Mouse (Mus musculus) mouse trophoblast stem cell (cell line): ENCODE results near the gene Ifitm6.
"Not testable (repeated sequence)": the region's sequence is repeated elsewhere in the genome, so short reads cannot be mapped to it uniquely, and the experiment has no call there.

Source experiments
- in situ Hi-C, 2 experiments: fragments of 300-500 bp; cut with MseI, MboI; formaldehyde crosslinking; loops; 2 replicates in 1 of 2; 3 replicates in 1 of 2; pipeline ENCODE4 v1.15.1; 2025

Gene Ifitm6

DNA sequence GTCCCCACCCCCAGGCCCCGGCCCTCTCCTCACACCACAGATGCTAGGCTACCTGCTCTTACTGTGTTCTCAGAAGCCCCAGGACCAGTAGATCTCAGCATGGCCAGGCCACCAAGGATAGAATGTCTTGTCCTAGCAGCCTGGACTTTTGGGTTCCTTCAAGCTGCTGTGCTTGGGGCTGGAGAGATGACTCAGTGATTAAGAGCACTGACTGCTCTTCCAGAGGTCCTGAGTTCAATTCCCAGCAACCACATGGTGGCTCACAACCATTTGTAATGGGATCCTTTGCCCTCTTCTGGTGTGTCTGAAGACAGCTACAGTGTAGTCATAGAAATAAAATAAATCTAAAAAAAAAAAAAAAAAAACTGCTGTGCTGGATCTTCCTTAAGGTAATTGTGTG, at the start of gene Ifitm6:
Ifitm6 (minus strand) TSS at position 101 of the 400 bp plus-strand sequence.
- in situ Hi-C loops: not testable (repeated sequence)

DNA sequence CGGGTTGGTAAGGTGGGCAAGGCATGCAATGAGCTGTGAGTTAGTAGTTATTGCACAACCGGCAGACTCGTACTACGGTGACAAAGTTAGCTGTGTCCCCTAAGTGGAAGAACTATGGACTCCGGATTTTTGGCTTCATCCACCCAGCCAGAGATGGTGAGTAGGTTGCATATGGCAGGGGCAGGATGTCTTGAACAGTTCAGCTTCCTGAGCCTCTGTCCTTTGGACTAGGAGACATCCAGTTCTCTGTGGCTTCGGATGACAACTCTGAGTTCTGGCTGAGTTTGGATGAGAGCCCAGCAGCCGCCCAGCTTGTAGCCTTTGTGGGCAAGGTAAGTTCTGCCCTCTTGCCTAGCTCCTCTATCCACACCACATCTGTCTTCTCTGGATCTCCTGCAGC, 46.9 kb upstream of the Ifitm6 start:
- in situ Hi-C loops: no loop called here

DNA sequence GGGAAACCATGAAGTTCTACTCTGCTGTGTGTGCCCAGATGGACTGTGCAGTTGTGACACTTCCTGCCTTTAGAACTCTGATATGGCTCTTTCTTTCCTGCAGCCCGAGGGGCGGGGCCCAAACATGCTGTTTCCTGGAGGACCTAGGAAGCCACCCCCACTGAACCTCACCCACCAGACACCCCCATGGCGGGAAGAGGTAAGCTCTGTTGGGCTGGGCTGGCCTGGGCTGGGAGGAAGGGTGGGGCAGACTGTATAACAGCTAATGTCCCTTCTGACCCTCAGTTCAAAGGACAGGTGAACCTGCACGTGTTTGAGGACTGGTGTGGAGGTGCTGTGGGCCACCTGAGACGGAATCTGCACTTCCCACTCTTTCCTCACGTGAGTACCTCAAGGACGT, 46.5 kb upstream of the Ifitm6 start:
- in situ Hi-C loops: no loop called here

DNA sequence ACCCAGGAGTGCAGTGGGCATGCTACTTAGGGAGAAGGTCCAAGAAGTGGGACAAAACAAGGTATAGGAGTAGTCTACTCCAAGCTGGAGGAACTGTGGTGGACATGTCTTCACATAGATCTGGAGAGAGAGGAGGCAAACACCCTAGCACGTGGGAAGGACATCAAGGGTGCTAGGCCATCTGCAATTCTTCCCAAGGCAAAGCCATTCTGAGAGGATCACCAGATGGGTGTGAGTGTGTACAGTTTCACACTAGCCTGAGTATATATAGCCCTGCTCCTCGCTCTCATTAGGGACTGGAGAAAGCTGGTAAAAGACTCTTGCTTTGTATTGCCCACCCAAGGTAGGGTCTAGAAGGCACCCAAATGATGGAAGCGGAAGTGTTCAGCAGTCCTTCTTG, 45.6 kb upstream of the Ifitm6 start:
- in situ Hi-C loops: no loop called here

DNA sequence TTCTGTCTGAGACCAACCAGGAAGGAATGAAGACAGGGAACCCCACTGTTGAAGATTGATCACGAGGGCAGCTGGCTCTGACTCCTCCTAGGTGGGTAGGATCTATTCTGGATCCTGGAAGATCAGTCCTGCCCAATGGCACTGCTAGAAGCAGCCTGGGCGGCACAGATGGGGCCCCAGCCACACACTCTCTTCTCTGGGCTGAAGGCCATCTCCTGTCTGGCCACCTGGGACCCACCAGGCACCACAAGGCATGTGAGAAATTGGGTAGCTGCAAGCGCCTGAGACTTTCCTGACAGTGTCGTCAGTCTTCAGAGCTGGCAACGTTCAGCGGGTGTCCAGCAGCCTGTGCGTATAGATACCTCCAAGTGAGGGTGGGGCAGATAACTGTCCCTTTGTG, 44.8 kb upstream of the Ifitm6 start:
- in situ Hi-C loops: no loop called here

DNA sequence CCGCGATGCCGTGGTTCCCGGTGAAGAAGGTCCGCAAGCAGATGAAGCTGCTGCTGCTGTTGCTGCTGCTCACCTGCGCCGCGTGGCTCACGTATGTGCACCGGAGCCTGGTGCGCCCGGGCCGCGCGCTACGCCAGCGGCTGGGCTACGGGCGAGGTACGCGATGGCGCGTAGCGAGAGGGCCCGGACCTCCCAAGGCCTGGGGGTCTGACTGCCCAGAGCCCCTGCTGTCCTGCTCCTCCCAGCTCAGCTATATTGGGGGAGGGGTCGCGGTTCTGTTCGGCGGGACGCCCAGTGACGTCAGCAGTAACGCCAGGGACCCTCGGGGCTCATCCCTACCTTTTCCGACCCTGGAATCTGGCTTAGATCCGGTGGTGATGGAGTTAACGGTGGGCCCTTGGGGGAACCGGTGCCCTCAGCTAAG, 43.6 kb upstream of the Ifitm6 start:
- in situ Hi-C loops: no loop called here

DNA sequence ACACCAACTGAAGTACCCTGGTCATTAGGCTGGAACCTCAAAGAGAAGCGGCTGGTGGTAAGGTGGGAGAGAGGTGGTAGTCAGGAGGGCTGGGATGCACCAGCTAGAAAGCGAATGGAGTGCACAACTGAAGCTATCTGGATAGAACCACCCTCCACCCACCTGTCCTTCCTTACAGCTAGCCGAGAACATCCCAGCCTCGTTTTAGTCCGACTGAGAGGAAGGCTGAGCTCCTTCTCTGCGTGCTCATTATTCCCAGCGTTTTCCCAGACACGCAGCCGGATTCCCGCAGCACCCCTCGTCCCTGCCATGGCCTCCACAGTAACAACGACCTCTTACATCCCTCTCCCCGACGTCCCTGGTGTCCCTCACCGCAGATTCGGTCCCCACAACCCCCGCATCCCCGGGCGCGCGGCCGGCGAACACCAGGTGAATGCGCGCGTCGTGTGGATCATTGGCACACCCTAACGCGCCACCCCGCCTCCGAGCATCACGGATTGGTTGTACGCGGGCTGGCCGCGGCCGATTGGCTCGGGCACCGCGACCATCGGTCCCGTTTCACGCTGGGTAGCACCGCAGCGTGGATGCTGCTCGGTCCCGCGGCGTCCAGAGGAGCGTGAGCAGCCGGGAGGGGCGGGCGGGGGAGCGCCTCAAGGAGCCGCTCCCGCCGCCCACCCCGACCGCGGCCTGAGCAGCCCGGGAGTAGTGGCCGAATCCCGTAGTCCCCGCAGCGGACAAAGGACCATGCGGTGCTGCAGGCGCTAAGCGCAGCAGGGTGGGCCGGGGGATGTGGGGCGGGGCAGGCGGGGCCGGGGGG, 42.9 kb upstream of the Ifitm6 start, which contains the start of gene B4galnt4:
B4galnt4 (plus strand) TSS at position 679 of the 817 bp plus-strand sequence.
- in situ Hi-C loops: no loop called here

DNA sequence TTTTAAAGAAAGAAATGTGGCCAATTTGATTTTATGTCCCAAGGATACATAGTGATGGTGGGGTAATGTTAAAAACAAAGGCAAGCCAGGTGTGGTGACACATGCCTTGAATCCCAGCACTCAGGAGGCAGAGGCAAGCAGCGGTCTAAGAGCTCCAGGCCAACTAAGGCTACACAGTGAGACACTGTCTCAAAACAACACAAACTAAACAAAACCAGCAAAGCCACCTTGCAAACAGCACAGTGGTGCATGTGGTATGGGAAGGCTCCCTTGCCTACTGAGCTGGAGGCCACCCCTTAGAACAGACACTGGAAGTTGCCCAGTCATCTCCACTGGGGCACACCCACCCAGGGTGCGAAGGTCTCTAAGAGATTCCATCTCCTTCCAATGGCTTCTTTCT, 42.2 kb upstream of the Ifitm6 start:
- in situ Hi-C loops: no loop called here

DNA sequence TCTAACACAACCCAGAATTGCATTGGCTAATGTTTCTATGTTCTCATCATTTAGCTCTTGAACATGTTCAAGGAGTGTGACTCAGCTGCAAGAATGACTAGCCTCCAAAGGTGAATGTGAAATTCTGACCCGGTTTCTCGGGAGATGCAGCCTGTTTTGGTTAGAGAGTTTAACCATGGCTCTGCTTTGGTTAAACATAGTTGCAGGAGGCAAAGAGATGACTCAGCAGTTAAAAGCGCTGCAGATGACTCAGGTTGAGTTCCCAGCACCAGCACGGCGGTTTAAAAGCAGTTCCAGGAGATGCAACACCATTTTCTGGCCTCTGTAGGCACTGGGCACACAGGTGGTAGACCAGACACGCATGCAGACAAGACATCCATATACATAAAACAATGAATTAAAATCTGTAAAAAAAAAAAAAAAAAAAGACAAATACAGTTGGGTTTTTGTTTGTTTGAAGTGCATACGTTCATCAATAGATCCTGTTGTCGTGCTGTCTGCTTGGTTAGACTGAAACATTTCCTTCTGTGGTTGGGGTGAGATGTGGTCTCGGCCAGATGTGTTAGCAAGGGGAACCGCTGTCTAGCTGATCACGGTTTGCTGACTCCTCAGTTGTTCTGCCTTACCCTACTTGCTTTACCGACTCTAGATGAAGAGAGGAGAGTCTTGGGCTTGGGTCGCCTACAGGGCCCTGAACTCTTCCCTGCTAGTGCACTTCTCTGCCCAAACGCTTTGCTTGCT, 41.0 kb upstream of the Ifitm6 start:
- in situ Hi-C loops: no loop called here

DNA sequence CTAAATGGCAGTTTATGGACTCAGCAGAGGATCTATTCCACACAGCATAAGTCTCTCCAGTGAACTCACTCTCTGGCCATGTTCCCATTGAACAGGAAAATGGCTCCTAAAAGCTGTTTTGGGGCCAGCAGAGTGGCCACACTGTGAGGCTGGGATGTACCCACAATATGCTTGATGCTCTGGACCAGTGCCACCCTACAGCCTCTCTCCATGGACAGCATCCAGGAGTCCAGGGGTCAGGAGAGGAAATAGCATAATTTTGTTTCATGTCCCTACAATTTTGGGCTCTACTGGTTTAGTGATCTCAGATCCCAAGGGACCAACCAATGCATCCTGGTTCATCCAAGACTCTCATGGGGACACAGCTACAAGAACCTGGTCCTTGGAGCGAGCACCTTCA, 39.8 kb upstream of the Ifitm6 start:
- in situ Hi-C loops: no loop called here

DNA sequence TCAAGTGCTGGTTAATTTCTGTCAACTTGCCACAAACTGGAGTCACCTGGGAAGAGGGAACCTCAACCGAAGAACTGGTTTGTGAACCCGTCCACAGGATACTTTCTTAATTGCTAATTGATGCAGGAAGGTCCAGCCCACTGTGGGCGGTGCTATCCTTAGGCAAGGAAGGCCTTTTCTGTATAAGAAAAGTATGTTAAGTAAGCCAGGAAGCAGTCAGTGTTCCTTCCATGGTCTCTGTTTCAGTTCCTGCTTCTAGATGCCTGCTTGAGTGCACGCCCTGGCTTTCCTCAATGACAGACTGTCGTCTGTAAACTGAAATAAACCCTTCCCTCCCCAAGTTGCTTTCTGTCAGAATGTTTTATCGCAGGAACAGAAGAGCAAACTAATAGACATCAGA, 39.3 kb upstream of the Ifitm6 start:
- in situ Hi-C loops: no loop called here

DNA sequence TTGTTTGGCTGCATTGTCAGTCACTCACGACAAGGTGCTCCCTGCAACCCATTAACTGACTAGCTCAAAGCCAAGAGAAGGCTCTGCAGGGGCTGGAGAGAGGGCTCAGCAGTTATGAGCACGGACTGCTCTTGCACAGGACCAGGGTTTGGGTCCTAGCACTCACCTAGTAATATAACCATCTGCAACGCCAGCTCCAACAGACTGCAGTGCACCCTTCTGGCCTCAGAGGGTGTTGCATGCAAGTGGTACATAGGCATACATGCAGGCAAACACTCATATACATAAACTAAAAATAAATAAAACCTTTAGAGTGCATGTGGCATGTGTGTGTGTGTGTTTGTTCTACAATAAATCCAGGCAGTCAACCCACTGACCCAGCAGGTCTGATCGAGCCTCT, 38.1 kb upstream of the Ifitm6 start:
- in situ Hi-C loops: no loop called here

DNA sequence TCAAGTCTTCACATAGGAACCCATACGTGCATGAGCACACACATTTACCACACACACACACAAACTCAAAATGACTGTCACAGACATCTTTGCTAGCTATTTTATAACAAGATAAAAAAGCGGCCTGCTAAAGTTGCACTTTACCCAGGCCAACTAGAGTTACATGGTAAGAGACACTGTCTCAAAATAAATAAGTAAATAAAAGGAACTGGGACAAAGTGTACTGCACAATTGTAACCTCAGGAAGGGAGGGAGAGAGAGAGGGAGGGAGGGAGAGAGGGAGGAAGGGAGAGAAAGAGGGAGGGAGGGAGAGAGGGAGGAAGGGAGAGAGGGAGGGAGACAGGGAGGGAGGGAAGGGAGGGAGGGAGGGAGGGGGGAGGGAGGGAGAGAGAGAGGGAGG, 34.7 kb upstream of the Ifitm6 start:
- in situ Hi-C loops: no loop called here

DNA sequence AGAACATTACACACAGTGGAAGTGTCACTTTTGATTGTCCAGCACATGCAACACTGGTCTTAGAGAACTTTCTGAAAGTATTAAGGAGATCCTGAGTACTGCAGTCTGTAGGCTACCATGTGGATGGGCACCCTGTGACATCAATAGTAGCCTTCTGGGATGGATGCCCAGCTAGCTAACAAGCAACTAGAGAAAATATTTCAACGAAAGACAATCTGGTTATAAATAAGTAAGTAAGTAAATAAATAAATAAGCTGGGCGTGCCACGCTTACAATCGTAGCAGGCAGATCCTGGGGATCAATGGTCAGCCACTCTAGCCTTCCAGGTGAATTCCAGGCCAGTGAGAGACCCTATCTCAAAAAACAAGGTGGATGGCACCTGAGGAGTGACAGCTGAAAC, 34.3 kb upstream of the Ifitm6 start:
- in situ Hi-C loops: no loop called here

DNA sequence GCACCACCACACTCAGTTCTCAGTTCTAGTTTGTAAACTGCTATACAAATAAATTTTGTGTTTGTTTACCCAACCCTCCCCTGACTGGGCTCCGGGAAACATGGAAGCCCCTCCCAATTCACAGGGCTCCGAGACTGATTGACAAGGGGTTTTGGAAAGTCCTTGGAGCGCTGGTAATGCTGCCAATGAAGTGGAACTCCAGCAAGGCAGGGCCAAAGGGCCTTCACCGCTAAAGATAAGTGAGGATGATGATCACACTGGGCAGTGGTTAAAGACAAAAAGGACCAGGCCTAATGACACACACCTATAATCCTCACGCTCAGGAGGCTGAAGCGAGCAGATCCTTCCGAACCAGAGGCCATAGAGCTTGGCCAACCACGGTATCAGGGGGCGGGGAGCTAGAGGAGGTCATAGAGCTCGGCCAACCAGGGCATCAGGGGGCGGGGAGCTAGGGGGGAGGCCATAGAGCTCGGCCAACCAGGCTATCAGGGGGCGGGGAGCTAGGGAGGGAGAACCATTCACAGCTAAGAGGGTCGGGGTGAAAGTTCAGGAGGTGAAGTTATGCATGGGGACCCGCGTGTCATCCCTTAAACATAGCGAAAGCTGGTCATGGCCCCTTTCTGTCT, 33.4 kb upstream of the Ifitm6 start:
- in situ Hi-C loops: no loop called here

DNA sequence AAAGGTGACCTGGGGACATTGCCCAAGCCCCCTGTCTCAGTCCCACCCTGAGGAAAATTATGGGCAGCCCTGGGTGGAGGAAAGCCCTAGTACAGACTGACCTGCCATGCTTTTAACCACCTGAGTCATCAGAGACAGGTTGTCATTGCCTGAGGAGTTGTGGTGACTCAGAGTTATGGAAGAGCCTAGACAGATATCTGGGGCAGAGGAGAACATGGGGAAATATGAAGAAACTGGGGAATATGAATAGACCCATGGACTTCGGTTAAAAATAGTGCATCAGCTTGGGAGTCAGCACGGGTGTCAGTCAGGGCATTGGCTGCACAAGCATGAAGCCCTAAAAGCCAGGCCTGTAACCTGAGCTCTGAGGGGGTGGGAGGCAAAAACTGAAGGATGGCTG, 31.6 kb upstream of the Ifitm6 start:
- in situ Hi-C loops: loop anchor here (5.0 kb wide), 2 partner anchors 37 to 92 kb away; partner anchors contain the start of genes Ifitm3 (in 2 of the 2), Gm45717 (in 1 of the 2) and Ifitm2 (in 1 of the 2)

DNA sequence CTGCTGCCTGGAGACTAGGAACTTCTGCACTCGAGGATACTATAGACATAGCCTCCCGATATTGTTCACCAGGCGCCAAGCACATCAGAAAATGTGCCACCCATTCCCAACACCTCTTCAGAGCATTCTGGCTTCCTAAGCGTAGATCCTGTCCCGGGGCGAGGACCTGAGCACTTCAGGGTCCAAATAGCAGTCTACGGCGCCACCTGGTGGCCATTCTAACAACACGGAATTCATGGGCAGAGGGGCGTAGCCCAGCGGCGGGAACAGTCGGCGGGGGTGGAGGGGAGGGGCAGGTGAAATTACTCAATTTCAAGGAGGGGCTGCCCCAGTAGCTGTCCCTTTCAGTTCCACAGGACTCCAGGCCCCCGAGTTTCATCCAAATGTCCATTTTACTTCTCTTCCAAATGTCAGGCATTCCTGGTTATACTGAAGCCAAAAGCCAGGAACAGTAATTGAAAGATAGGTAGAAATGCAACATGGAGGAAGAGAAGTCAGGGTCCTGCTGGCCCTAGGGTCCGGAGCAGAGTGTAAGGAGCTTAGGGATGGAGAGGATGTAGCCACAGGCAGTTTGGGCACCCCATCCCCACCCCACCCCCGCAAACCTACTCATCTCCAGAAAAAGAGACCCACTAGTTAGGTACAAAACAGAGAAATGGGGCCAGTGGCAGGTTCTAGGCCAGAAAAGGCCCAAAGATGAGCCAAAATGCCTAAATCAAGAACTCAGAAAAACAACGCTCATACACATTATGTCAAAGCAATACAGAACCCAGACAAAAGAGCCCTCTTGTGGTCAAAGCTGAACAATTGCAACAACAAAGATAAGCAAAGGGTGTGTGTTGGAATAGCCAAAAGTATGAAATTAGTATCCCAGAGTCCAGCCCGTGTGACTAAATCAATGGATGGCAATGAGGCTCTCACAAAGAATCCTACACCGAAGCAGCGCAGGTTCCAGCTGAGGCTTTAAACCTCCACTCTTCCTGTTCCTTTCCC, 30.8 kb upstream of the Ifitm6 start:
- in situ Hi-C loops: loop anchor here (5.0 kb wide), 2 partner anchors 36 to 91 kb away; partner anchors contain the start of genes Ifitm3 (in 2 of the 2), Gm45717 (in 1 of the 2) and Ifitm2 (in 1 of the 2)

DNA sequence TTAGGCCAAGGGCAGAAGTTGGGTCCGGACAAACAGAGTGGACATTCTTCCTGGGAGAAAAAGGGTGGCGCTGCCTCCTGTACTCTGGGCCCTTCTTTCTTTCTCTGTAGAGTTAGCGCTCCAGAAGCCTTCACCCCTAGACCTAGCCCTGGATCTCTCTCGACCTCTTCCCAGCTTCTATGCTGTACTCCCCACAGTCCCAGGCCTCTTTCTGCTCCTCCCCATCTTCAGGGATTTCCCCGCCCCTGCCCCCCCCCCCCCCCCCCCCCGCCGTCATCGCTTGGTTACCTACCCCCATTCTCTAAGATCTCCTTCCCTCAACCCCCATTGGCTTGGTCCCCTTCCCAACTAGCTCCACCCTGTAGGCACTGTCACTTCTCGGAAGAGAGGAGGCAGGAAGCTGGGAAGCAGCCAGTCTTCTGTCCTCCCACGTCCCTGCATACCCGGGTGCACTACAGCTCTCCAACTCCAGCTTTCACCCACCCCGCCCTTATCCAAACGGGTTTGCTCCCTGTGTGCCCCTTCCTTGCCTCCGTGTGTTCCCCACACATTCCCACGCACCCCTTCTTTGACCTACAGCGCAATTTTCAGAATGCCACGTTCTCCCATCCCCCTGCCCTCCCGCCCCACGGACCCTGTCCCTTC, 30.0 kb upstream of the Ifitm6 start:
- in situ Hi-C loops: loop anchor here (5.0 kb wide), 2 partner anchors 35 to 90 kb away; partner anchors contain the start of genes Ifitm3 (in 2 of the 2), Gm45717 (in 1 of the 2) and Ifitm2 (in 1 of the 2)

DNA sequence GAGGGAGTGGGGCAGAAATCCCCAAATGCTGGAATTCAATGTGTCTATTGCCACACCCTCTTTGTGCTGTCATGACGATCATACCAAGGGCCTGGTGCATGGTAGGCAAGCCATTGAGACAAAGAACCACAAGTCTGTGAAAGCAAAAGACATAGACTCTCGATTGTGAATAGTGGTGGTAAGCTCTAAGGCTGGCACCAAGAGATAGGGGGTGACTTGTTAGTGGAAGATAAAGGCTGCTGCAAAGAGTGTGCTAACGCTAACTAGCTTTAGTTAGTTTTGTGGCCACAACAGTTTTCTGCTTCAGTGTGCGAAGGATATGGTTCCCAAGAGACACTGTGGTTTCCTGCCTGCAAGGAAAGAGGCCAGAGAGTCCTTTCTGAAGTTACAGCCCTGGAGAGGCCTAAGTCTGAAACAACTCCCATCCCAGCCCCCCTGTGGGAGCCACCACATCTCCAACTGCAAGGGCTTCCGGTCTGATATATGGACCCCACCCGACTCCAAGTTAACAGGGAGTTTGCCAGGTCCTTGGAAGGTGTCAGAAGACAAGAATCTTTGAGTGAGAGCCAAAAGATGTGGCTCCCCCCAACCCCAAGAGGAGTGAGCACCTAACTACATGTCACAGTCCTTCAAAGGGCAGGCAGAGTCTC, 29.3 kb upstream of the Ifitm6 start:
- in situ Hi-C loops: loop anchor here (5.0 kb wide), 2 partner anchors 35 to 90 kb away; partner anchors contain the start of genes Ifitm3 (in 2 of the 2), Gm45717 (in 1 of the 2) and Ifitm2 (in 1 of the 2)

DNA sequence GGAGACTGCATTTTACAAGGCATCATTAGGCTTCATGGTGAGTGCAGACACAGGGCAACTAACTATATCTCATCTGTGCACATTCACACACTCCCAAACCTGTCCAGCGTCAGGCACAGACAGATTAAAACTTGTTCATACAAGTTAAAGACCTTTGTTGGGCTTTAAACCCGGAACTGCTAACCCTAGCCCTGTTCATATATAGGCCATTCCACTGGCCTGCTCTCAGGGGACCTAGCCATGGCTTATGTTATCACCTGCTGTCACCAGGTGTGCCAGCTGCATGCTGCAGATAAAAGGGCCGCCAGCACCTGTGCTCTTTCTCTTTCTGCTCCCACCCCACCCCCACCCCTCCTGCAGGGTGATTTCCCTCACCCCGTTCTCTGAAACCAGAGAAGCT, 24.8 kb upstream of the Ifitm6 start:
- in situ Hi-C loops: loop anchor here in 1 of 2 experiments (5.0 kb wide), 1 partner anchor 85 kb away; the partner anchor contains the start of genes Gm45717 and Ifitm2
